Mouse (Mus musculus) embryonic fibroblast, embryonic 13.5 days (primary cell): ENCODE data around the gene Prickle2. TPM values are rescaled to one million over a fixed set of nuclear protein-coding genes. Genes with fewer than 3 reads are reported as not detected.

Experiments
- H3K27ac ChIP-seq: 2 replicates; pipeline ENCODE4 v1.5.1; 2012; ENCODE audit warnings: low read length, control low read depth, inconsistent platforms; ENCODE audit not compliant: insufficient read depth
- H3K4me1 ChIP-seq: 2 replicates; pipeline ENCODE4 v1.6.1; 2011; ENCODE audit warnings: low read length; ENCODE audit not compliant: control insufficient read depth, insufficient read depth
- H3K4me3 ChIP-seq: 2 replicates; pipeline ENCODE4 v1.5.1; 2011; ENCODE audit warnings: mild to moderate bottlenecking, control low read depth, low read length; ENCODE audit not compliant: insufficient read depth
- CTCF ChIP-seq: IDR thresholded peaks from 2 replicates; pipeline ENCODE4 v1.5.1; 2011; ENCODE audit warnings: mild to moderate bottlenecking, control low read depth, low read length, moderate library complexity, borderline replicate concordance; ENCODE audit not compliant: insufficient read depth
- POLR2A ChIP-seq: IDR thresholded peaks from 2 replicates; pipeline ENCODE4 v1.6.1; 2011; ENCODE audit warnings: low read depth, mild to moderate bottlenecking, control low read depth, low read length, moderate library complexity
- polyA plus RNA-seq: library from polyadenylated mRNA; stranded (reverse); fragments of >200 nt; gene quantifications from 2 replicates; pipeline ENCODE4 v1.2.4, GENCODE M21; 2011; ENCODE audit warnings: low read depth; ENCODE audit not compliant: missing spikeins, insufficient read length

Prickle2 gene
- polyA plus RNA-seq, 1 experiment = 10.4 TPM

- Histone ChIP-seq H3K4me1 (no peaks in the 10 kb centered on the region), H3K4me3 (no peak overlapping the region), H3K27ac (no peak overlapping the region)
- no peak for TF ChIP-seq CTCF
- TF ChIP-seq POLR2A = no peak
These were observed 146.7 kb downstream of the Prickle2 start for GRCm38 (mm10) chr6:92559261-92559660.

- H3K4me3 ChIP-seq = no peak overlapping the region
- no peaks in the 10 kb centered on the region for H3K4me1 ChIP-seq
- TF ChIP-seq CTCF = no peak
- no peak for TF ChIP-seq POLR2A
- no peak overlapping the region for H3K27ac ChIP-seq
These were observed 150.3 kb downstream of the Prickle2 start for GRCm38 (mm10) chr6:92555675-92556074.

GRCm38 (mm10) chr6:92553086-92553485, 152.9 kb downstream of the Prickle2 start:
- Histone ChIP-seq H3K27ac (no peak overlapping the region), H3K4me3 (no peak overlapping the region), H3K4me1 (no peaks in the 10 kb centered on the region)
- TF ChIP-seq CTCF (no peak), POLR2A (no peak)

- no peak overlapping the region for H3K4me3 ChIP-seq
- no peak for TF ChIP-seq POLR2A
- TF ChIP-seq CTCF = no peak
- no peak overlapping the region for H3K27ac ChIP-seq
These were observed 156.7 kb downstream of the Prickle2 start for GRCm38 (mm10) chr6:92549246-92549645.

GRCm38 (mm10) chr6:92545204-92545603, 160.8 kb downstream of the Prickle2 start:
- TF ChIP-seq POLR2A (no peak), CTCF (no peak)
- Histone ChIP-seq H3K4me3 (no peak overlapping the region), H3K4me1 (no peaks in the 10 kb centered on the region; the same call in 1 of the 2 replicates), H3K27ac (no peak overlapping the region)

More at GRCm38 (mm10) chr6:92549246-92549645, 156.7 kb downstream of the Prickle2 start:
- H3K4me1 ChIP-seq = no peaks in the 10 kb centered on the region

GRCm38 (mm10) chr6:92543825-92544224, 162.1 kb downstream of the Prickle2 start:
- H3K27ac ChIP-seq = no peak overlapping the region
- no peak for TF ChIP-seq POLR2A
- no peak for TF ChIP-seq CTCF
- no peaks in the 10 kb centered on the region; the same call in 1 of the 2 replicates for H3K4me1 ChIP-seq
- no peak overlapping the region for H3K4me3 ChIP-seq

- Histone ChIP-seq H3K27ac (peak overlapping the region; percentile 9; the same call in 1 of the 2 replicates), H3K4me1 (no peaks in the 10 kb centered on the region; the same call in 1 of the 2 replicates), H3K4me3 (no peak overlapping the region)
- TF ChIP-seq POLR2A (no peak), CTCF (no peak)
These were observed 163.4 kb downstream of the Prickle2 start for GRCm38 (mm10) chr6:92542402-92543101.

GRCm38 (mm10) chr6:92534226-92535031, 171.5 kb downstream of the Prickle2 start:
- H3K27ac ChIP-seq = no peak overlapping the region

GRCm38 (mm10) chr6:92533306-92534063, 172.5 kb downstream of the Prickle2 start:
- Histone ChIP-seq H3K4me3 (peak overlapping the region; percentile 19; the same call in 1 of the 2 replicates), H3K27ac (peak overlapping the region; percentile 67), H3K4me1 (peaks cover 2% of the 10 kb centered on the region; the same call in 1 of the 2 replicates)
- TF ChIP-seq POLR2A (no peak), CTCF (no peak)

More at GRCm38 (mm10) chr6:92534226-92535031, 171.5 kb downstream of the Prickle2 start:
- peaks cover 2% of the 10 kb centered on the region; the same call in 1 of the 2 replicates for H3K4me1 ChIP-seq
- H3K4me3 ChIP-seq = peak overlapping the region; percentile 51
- no peak for TF ChIP-seq CTCF
- peak; percentile 61 for TF ChIP-seq POLR2A
